Mouse (Mus musculus) CD8-positive naive resting alpha-beta T cell, adult 57 days (primary cell): Measurements from ENCODE around the gene Tmem176a. TPM values are rescaled to one million over a fixed set of nuclear protein-coding genes. Genes with fewer than 3 reads are reported as not detected.

Experiments
- total RNA-seq: library from RNA; stranded (reverse); gene quantifications from one replicate; pipeline ENCODE4 v1.2.4, GENCODE M21; 2023

Tmem176a gene
- total RNA-seq, result 2.6 TPM

DNA sequence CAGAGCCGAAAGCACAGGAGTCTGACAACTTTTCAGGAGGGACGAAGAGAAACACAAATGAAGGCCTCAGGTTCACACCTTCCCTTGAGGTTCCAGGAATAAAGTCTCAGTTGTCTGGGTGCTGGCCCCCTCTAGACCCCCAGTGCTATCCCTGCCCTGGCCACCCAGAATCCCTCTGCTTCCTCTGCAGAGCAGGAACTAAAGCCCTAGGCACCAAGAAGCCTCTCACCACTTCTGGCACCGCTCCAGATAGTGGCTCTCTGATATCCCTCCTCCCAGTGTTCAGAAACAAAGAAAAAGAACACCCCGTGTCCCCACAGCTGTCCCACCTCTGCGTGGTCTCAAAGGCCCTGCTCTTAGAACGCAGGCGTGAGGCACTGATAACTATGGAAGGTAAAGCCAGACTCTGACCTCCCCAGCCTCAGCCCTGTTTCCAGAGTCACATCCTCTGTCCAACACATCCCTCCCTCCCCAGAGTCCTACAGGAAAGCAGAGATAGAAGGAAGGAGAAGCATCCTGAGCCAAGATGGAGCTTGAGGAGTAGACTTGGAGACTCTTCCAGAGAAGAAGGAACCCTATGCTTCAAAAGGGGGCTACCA, at the start of gene Tmem176a:
TSS of gene Tmem176a (plus strand) at position 549 of the 599 bp plus-strand sequence.

DNA sequence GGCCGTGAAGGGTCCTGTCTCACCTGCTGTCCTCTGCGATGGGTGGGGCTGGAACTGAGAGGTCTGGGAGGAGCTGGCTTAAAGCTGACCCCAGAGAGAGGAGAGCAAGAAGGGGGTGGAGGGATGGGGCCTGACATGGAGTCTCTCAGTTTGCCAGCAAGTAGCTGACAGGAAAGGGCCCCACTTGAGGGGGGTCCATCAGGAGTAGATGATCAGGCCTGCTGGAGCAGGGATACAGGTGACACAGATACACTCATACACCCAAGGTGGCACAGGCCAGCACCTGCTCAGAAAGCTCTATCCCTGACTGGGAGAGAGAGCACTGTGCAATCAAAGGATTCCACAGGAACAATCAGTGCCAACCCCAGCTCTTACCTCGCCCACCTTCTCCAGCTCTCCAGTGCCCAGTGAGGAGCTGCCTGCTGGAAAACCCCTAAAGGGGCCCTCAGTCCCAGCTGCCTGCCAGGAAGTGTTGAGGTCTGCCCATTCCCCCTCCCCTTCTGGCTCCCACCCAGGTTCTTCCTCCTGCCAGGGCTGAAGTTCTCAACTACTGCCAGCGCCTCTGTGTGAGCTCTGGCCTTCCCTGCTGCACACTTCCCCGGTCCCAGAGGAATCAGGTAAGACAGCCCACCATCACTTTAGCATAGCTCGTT, 380 bp downstream of the Tmem176a start, which contains the start of gene Tmem176b:
TSS of gene Tmem176b (minus strand) at position 524 of the 653 bp plus-strand sequence.

DNA sequence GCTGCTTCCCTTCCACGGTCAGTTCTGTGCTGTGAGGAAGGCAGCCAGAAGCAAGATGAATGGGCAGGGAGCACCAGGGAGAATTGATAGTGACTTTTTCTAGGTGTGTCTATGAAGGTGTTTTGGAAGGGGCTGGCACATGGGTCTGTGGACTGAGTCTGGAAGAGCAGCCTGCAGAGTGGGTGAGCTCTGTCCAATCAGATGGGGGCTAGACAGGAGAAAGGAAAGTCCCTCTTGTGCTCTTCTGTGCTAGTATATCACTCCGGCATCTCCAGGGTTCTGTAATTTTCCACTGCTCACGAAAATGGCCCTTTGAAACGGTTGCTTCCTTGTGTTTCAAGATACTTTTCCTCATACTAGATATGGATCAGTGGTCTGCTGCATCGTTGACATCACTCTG, 31.9 kb downstream of the Tmem176a start, which contains the start of gene Aoc1:
TSS of gene Aoc1 (plus strand) at position 301 of the 400 bp plus-strand sequence.

Other genes starting within 250 kb of the Tmem176a start
- gene Repin1, start 247.0 kb upstream of the Tmem176a start, total RNA-seq, result 1.7 TPM
- gene Gm44965, start 247.0 kb upstream of the Tmem176a start, total RNA-seq, result not detected
- 5.0 TPM for gene Zfp775, start 238.9 kb upstream of the Tmem176a start, total RNA-seq
- gene AI854703, start 214.2 kb upstream of the Tmem176a start, total RNA-seq, result 0.77 TPM
- 126 TPM for gene Gimap8, start 193.7 kb upstream of the Tmem176a start, total RNA-seq
- gene Gimap9, start 164.8 kb upstream of the Tmem176a start, total RNA-seq, result 157 TPM
- gene Gimap4, start 156.4 kb upstream of the Tmem176a start, total RNA-seq, result 194 TPM
- 1,380 TPM for gene Gimap6, start 132.7 kb upstream of the Tmem176a start, total RNA-seq
- 19.7 TPM for gene Gm28053, start 122.3 kb upstream of the Tmem176a start, total RNA-seq
- 33.3 TPM for gene Gimap7, start 122.3 kb upstream of the Tmem176a start, total RNA-seq
- 115 TPM for gene Gimap1, start 101.9 kb upstream of the Tmem176a start, total RNA-seq
- gene Gimap5, start 94.7 kb upstream of the Tmem176a start, total RNA-seq, result 161 TPM
- 406 TPM for gene Gimap3, start 70.1 kb upstream of the Tmem176a start, total RNA-seq
- 9.1 TPM for gene Tmem176b, start 577 bp downstream of the Tmem176a start, total RNA-seq
- gene Aoc1, start 32.0 kb downstream of the Tmem176a start, total RNA-seq, result not detected
- not detected for gene 1600015I10Rik, start 89.0 kb downstream of the Tmem176a start, total RNA-seq
- not detected for gene Doxl2, start 134.0 kb downstream of the Tmem176a start, total RNA-seq
- gene Svs1, start 145.9 kb downstream of the Tmem176a start, total RNA-seq, result not detected
- 0.40 TPM for gene Gpnmb, start 195.6 kb downstream of the Tmem176a start, total RNA-seq
- gene Malsu1, start 232.9 kb downstream of the Tmem176a start, total RNA-seq, result 43.6 TPM